Mouse (Mus musculus) neural tube, embryonic 12.5 days (tissue): ENCODE results near the gene Camk2g. TPM values are rescaled to one million over a fixed set of nuclear protein-coding genes. Genes with fewer than 3 reads are reported as not detected.

Experiments used
- ATAC-seq: fragments of 200-750 bp; cut with Nextera tagmentation; 2 replicates; pipeline ENCODE4 v1.8.0; 2017; ENCODE audit warnings: low read depth, mild to moderate bottlenecking, moderate TSS enrichment, moderate library complexity; ENCODE audit not compliant: low FRiP score
- H3K27ac ChIP-seq: fragments of 300-500 bp; sonication (generic); 2 replicates; pipeline ENCODE4 v1.5.1; 2016
- H3K27me3 ChIP-seq: fragments of 300-500 bp; sonication (generic); replicated peaks from 2 replicates; pipeline ENCODE4 v1.6.1; 2016; ENCODE audit warnings: mild to moderate bottlenecking
- H3K36me3 ChIP-seq: fragments of 300-500 bp; sonication (generic); 2 replicates; pipeline ENCODE4 v1.6.1; 2016; ENCODE audit warnings: mild to moderate bottlenecking
- H3K4me1 ChIP-seq: fragments of 300-500 bp; sonication (generic); 2 replicates; pipeline ENCODE4 v1.6.1; 2016
- H3K4me2 ChIP-seq: fragments of 300-500 bp; sonication (generic); replicated peaks from 2 replicates; pipeline ENCODE4 v1.6.1; 2016; ENCODE audit warnings: mild to moderate bottlenecking
- H3K4me3 ChIP-seq: fragments of 300-500 bp; sonication (generic); 2 replicates; pipeline ENCODE4 v1.5.1; 2016
- H3K9ac ChIP-seq: fragments of 300-500 bp; sonication (generic); 2 replicates; pipeline ENCODE4 v1.6.1; 2016; ENCODE audit warnings: mild to moderate bottlenecking
- H3K9me3 ChIP-seq: fragments of 300-500 bp; sonication (generic); 2 replicates; pipeline ENCODE4 v1.6.1; 2016; ENCODE audit warnings: mild to moderate bottlenecking
- WGBS: fragments of 180-500 bp; shearing (Covaris S2); methylation state at CpG from one replicate; pipeline ENCODE4 v1.1.7; 2016; 5-methylcytosine and 5-hydroxymethylcytosine counted together
- polyA plus RNA-seq: library from polyadenylated mRNA; unstranded; fragments of >200 nt; fragmentation: Nextera tagmentation; extraction: Ambion mirVana; gene quantifications from 2 replicates; pipeline ENCODE4 v1.2.1, GENCODE M21; 2016

Gene Camk2g
- polyA plus RNA-seq, 1 experiment from 2014 or later, result 105 TPM

DNA sequence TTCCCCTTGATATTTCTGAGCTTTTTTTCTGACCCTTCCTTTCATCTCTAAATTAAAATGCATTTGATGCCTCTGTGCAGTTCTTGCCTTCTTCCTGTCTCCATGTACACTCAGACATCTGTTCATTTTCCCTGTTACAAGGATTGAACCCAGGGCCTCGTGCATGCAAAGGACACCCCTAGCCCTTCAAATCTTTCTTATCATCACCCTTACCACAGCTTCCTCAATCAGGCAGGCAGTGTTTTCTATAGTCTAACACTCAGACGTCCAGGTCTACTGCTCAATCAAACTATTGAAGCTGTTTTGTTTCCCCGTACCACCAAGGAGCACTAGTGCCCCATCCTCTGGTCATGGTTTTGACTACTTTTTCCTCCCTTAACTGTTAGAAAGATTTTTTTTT, 40.1 kb downstream of the Camk2g start:
- H3K4me3 ChIP-seq, result no peak overlapping the region
- no peak overlapping the region for H3K9ac ChIP-seq
- no peaks in the 10 kb centered on the region for H3K27me3 ChIP-seq
- no peaks in the 10 kb centered on the region for H3K4me1 ChIP-seq
- H3K27ac ChIP-seq, result no peak overlapping the region
- no peak for ATAC-seq
- no peak overlapping the region for H3K4me2 ChIP-seq
- H3K36me3 ChIP-seq, result peaks cover 45% of the 10 kb centered on the region
- 82% methylated on average over 3 of the region's 3 CpGs for WGBS
- H3K9me3 ChIP-seq, result no peaks in the 10 kb centered on the region

DNA sequence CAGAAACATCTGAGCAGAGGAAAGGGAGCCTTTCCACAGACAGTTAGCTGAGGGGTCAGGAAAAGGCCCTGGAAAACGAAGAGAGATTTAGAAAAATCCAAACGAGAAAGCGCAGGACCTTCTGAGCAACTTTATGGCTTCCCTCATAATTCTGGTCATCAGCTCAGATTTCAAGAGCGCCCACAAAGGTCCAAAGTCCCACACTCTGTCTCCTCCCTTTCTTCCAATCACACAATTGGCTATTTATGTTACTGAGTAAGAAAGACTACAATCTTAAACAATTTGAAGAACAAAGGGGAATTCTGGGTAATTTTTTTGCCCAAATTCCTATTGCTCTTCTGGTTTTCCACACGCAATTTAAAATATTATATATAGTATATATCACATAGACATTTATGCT, 43.4 kb downstream of the Camk2g start:
- no peak for ATAC-seq
- peaks cover 22% of the 10 kb centered on the region for H3K36me3 ChIP-seq
- no peaks in the 10 kb centered on the region for H3K27me3 ChIP-seq
- H3K9me3 ChIP-seq, result no peaks in the 10 kb centered on the region
- no peak overlapping the region for H3K4me3 ChIP-seq
- H3K27ac ChIP-seq, result no peak overlapping the region
- 84% methylated on average over 5 of the region's 5 CpGs for WGBS
- no peak overlapping the region for H3K9ac ChIP-seq
- H3K4me1 ChIP-seq, result no peaks in the 10 kb centered on the region
- H3K4me2 ChIP-seq, result no peak overlapping the region

DNA sequence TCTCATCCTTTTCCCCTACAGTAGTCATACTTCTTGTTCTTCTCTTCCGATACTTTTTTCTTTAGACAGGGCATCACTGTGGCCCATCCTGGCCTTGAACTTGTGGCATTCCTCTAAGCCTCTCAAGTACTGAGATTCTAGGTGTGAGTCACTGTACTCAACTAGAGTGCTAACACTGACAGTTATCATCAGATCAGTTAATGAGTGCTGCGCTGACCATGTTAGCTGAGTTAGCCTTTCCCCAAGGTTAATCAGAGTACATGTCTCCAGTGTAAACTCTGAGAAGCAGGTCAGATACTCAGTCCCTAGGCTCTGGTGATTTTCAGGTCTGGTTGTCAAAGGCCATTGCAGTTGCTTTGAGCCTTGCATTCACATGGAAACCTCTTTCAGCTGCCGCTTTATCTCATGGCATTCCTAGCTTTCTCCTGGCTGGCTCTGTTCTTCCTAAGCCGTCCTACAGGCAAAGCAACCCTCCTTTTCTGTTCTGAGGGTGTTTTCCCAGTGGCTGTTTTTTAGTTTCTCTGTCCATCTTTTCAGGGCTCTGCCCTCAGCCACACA, 44.3 kb downstream of the Camk2g start:
- WGBS, result 90% methylated on average over 4 of the region's 4 CpGs

DNA sequence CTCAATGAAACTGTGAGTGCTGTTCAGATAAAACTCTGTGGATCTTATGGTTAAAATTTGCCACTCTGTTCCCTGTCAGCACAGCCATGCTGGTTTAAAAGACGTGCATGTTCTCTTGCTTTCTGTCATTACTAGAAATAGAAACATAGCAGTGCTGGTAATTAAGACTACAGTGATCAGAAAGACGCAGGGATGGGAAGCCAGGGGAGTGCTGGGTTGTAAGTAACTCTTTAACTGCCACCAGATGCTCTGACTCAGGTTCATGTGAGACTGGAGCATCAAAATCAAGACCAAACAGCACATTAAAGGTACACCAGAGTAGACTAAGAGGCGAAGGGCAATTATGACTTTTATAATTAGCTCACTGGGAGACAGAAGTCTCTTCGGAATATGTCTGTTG, 45.5 kb downstream of the Camk2g start:
- 71% methylated on average over 4 of the region's 4 CpGs for WGBS
- Histone ChIP-seq H3K9me3 (no peaks in the 10 kb centered on the region), H3K9ac (no peak overlapping the region), H3K36me3 (peaks cover 33% of the 10 kb centered on the region), H3K27me3 (no peaks in the 10 kb centered on the region), H3K4me3 (no peak overlapping the region), H3K4me1 (no peaks in the 10 kb centered on the region), H3K27ac (no peak overlapping the region), H3K4me2 (no peak overlapping the region)
- no peak for ATAC-seq

More for the DNA sequence above, 44.3 kb downstream of the Camk2g start:
- Histone ChIP-seq H3K27ac (no peak overlapping the region), H3K9ac (no peak overlapping the region), H3K4me3 (no peak overlapping the region), H3K9me3 (no peaks in the 10 kb centered on the region), H3K36me3 (peaks cover 22% of the 10 kb centered on the region), H3K4me2 (no peak overlapping the region), H3K27me3 (no peaks in the 10 kb centered on the region), H3K4me1 (no peaks in the 10 kb centered on the region)
- ATAC-seq, result no peak

DNA sequence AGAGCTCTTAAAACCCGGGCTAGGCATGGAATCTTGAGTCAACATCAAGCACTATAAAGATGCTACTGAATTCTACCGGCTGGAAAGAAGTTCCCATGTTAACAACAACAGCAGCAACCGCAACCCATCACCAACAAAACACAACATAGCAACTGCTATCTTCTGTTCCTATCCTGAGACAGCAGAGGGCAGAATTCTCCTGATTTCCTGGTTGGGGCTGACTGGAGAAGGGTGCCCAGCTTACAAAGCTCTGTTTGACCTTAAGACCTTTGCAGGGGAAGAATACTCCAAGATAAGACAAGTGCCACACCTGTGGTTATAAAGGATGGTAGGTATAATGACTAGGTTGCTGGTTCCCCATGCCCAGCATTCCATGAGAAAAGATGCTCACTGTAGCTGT, 47.0 kb downstream of the Camk2g start:
- no peak overlapping the region for H3K27ac ChIP-seq
- H3K36me3 ChIP-seq, result peaks cover 39% of the 10 kb centered on the region
- no peaks in the 10 kb centered on the region for H3K27me3 ChIP-seq
- H3K4me1 ChIP-seq, result no peaks in the 10 kb centered on the region
- WGBS, result 93% methylated on average over 3 of the region's 3 CpGs
- no peak for ATAC-seq
- H3K9me3 ChIP-seq, result no peaks in the 10 kb centered on the region
- no peak overlapping the region for H3K4me2 ChIP-seq
- no peak overlapping the region for H3K4me3 ChIP-seq
- H3K9ac ChIP-seq, result no peak overlapping the region

DNA sequence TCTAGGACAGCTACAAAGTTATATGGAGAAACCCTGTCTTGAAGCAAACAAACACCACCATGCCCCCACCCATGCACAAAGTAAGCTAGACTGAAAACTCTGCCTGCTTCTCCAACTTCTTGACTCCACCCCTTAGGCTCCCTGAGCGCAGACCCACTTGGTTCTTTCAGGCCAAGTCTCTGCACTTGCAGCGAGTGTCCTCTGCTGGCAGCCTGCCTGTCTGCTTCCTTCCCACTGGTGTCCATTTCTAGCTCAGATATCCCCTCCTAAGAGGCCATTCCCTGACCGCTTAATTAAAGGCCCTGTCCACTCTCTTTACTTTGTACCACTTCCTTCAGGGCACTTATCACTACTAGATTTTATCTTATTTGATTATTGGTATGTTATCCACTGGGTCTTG, 50.3 kb downstream of the Camk2g start:
- Histone ChIP-seq H3K27me3 (no peaks in the 10 kb centered on the region), H3K9ac (no peak overlapping the region), H3K4me3 (no peak overlapping the region), H3K27ac (no peak overlapping the region), H3K4me2 (no peak overlapping the region), H3K36me3 (peaks cover 52% of the 10 kb centered on the region), H3K4me1 (no peaks in the 10 kb centered on the region; the same call in 1 of the 2 replicates), H3K9me3 (no peaks in the 10 kb centered on the region)
- 88% methylated on average over 3 of the region's 3 CpGs for WGBS
- no peak for ATAC-seq

DNA sequence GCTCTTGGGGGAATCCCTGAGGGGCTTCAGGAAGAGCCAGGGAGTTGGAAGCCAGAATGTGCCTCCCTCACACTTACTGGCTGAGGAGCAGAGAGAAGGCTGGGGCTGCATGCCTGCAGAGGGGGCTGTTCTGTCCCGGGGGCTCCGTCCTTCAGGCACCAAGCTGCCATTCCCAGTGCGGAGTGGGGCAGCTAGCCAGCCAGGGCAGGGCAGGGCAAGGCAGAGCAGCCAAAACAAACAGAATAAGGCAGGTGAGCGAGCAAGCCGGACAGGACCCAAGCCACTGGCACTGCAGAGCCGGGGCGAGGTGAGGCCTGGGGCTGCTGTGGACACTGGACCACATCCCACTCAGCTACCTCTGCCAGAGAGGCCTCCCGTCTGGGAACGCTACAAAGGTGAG, 52.6 kb downstream of the Camk2g start:
- Histone ChIP-seq H3K9ac (no peak overlapping the region), H3K4me1 (no peaks in the 10 kb centered on the region; the same call in 1 of the 2 replicates), H3K36me3 (peaks cover 60% of the 10 kb centered on the region), H3K4me3 (no peak overlapping the region), H3K4me2 (no peak overlapping the region), H3K9me3 (no peaks in the 10 kb centered on the region), H3K27me3 (no peaks in the 10 kb centered on the region), H3K27ac (no peak overlapping the region)
- ATAC-seq, result no peak
- WGBS, result 92% methylated on average over 9 of the region's 9 CpGs

DNA sequence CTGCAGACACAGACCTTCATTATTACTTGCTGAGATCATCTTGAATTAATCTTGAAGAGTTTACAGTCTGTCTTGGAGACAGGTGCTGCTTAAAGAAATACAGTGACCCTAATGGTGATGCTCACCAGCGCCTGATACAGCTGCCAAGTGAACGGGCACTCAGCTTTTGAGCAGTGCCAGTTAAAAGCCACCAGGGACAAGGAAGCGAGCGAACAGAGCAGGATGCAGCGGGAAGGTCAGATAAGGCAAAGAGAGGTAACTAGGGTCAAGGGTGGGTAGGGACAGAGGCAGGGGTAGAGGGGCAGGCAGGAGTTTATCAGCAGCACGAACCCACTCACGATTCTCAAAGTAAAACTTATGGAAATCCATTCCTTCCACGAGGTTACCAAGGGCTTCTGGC, 55.4 kb downstream of the Camk2g start:
- Histone ChIP-seq H3K9ac (no peak overlapping the region), H3K36me3 (peaks cover 44% of the 10 kb centered on the region), H3K27ac (no peak overlapping the region), H3K4me2 (no peak overlapping the region), H3K4me1 (peaks cover 3% of the 10 kb centered on the region), H3K27me3 (no peaks in the 10 kb centered on the region), H3K9me3 (no peaks in the 10 kb centered on the region), H3K4me3 (no peak overlapping the region)
- ATAC-seq, result no peak
- WGBS, result 90% methylated on average over 8 of the region's 8 CpGs

DNA sequence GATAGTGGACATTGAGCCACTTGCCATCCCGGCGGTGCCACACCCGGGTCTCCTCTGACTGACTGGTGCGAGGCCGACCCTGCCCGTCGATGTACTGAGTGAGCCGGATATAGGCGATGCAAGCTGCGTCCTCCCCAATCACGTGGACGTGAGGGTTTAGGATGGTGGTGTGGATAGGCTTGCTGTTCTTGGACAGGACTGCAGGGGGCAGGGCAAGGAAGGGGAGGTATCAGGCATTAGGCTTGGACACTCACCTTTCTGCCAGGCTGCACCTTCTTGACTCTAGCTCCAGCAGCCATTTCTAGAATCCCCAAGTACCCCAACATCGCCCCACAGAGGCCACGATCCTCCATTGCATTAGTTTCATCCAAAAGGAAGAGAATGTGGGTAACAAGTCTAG, 56.6 kb downstream of the Camk2g start:
- Histone ChIP-seq H3K4me3 (no peak overlapping the region), H3K27ac (no peak overlapping the region), H3K4me2 (no peak overlapping the region), H3K4me1 (peaks cover 10% of the 10 kb centered on the region), H3K9ac (no peak overlapping the region), H3K36me3 (peaks cover 39% of the 10 kb centered on the region), H3K9me3 (no peaks in the 10 kb centered on the region), H3K27me3 (no peaks in the 10 kb centered on the region)
- ATAC-seq, result no peak
- 46% methylated on average over 14 of the region's 14 CpGs for WGBS

DNA sequence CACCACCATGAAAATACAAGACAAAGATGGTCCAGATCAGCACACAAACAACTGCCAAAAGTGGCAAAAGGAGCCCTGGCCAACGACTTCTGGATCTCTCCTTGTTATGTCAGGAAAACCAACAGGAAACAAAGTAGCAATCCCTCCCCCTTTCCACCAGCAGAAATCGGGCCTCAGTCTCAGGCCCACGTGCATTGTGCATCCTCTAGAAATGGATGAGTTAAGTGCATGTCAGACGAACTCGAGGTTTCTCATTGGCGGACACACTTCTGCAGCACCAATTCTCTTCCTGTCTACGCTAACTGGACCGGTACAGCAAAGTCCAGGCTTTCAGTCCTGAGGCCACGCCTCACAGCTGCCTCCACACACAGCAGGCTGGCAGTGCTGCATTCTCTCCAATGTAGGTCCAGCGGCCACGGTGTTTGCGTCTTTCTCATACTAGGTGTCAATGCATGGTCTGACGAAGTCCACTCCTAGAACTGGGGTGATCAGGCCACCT, 57.9 kb downstream of the Camk2g start:
- WGBS, result 84% methylated on average over 13 of the region's 13 CpGs
- Histone ChIP-seq H3K9me3 (no peaks in the 10 kb centered on the region), H3K9ac (no peak overlapping the region), H3K27me3 (no peaks in the 10 kb centered on the region), H3K36me3 (peaks cover 32% of the 10 kb centered on the region), H3K4me2 (no peak overlapping the region), H3K4me3 (no peak overlapping the region), H3K4me1 (peaks cover 10% of the 10 kb centered on the region), H3K27ac (no peak overlapping the region)
- ATAC-seq, result no peak

DNA sequence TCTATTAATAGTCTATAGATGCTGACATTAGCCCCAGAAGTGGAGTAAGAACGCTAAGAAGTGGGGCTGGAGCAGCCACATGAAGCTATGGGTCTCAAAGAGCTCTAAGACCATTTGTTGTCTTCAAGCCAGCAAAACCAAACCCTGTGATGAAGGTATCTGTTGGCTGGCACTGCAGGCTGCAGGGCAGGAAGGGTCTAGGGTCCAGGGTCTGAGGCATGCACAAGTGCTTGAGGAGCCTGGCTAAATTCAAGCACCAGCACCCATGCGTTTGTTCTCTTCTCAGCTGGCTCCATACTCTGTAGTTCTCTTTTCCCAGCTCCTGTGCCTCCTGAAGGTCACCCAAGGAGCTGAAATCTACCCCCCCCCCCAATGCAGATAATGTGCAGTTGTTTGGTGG, 58.8 kb downstream of the Camk2g start:
- Histone ChIP-seq H3K9ac (no peak overlapping the region), H3K4me2 (no peak overlapping the region; the same call in 1 of the 2 replicates), H3K4me3 (no peak overlapping the region), H3K36me3 (peaks cover 31% of the 10 kb centered on the region), H3K9me3 (no peaks in the 10 kb centered on the region), H3K27ac (no peak overlapping the region; the same call in 1 of the 2 replicates), H3K4me1 (peaks cover 10% of the 10 kb centered on the region), H3K27me3 (no peaks in the 10 kb centered on the region)
- no peak for ATAC-seq
- WGBS, result 75% methylated on average over 2 of the region's 2 CpGs

DNA sequence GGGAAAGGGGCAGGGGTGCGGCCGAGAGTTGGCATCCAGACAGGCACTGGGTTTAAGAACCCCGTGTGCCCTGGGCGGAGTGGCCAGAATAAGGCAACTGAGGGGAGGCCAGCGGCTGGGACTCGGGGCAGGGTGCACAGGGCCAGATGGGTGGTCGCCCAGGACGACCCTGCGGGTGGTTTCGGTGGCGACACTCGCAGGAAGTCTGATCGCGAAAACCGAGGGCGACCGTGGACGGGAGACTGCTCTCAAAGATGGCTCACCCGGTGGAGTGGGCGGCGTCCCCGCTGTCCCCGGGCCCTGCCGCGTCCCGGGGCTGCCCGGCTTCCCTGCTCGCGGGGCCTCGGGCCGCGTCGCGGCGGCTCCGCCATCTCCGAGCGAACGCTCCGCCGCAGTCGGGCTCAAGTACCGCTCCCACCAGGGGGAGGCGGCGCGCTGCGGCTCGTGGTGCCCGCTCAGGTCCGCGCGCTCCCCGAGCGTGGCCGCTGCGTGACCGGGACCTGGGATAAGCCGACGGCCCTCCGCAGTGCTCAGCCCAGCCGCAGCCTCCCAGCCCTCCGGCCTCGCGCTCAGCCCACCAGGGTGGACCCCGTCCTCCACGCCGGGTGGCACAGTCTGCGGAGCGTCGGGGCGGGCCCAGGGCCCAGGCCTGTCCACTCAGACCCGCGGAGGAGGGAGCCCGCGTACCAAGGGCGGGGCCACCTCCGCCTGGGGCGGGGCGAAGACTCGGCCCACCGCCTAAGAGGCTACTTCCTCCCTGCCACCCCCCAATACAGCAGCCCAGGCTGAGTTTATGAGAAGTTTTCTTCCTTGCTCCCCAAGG, 59.7 kb downstream of the Camk2g start, which contains the start of gene Ndst2:
TSS of gene Ndst2 (minus strand) at position 611 of the 823 bp plus-strand sequence.
- H3K9me3 ChIP-seq, result no peaks in the 10 kb centered on the region
- H3K36me3 ChIP-seq, result peaks cover 39% of the 10 kb centered on the region
- peak within 1 kb of the TSS; percentile 79 for H3K4me3 ChIP-seq
- peak within 1 kb of the TSS; percentile 74 for H3K27ac ChIP-seq
- peak within 1 kb of the TSS; percentile 93 for H3K4me2 ChIP-seq
- peak within 1 kb of the TSS; percentile 93 for H3K9ac ChIP-seq
- peaks cover 10% of the 10 kb centered on the region for H3K4me1 ChIP-seq
- no peaks in the 10 kb centered on the region for H3K27me3 ChIP-seq
- under 1% methylated on average over 77 of the region's 81 CpGs for WGBS
- ATAC-seq, result peak; percentile 98
